Mouse (Mus musculus): ENCODE measurements around the gene Gpr37l1.

The Gpr37l1 gene

GRCm38 (mm10) chr1:135148476-135148875 lies 19.0 kb downstream of the Gpr37l1 start:
- no peak for DNase-seq (ENCODE audit: low read depth in 2 of 2, low spot score in 2 of 2)

- DNase-seq (ENCODE audit: low read depth in 2 of 2, low spot score in 2 of 2) = no peak
Measured at GRCm38 (mm10) chr1:135147702-135148058, 19.8 kb downstream of the Gpr37l1 start.

- peak; percentile 38 to 46 for DNase-seq (ENCODE audit: low read depth in 2 of 2, low spot score in 2 of 2)
Measured at GRCm38 (mm10) chr1:135146946-135147701, 20.4 kb downstream of the Gpr37l1 start.

- peak; percentile 59 to 61 for DNase-seq (ENCODE audit: low read depth in 2 of 2, low spot score in 2 of 2)
Measured at GRCm38 (mm10) chr1:135146077-135146945, 21.2 kb downstream of the Gpr37l1 start, which contains the start of gene Arl8a. TSS of gene Arl8a (plus strand) at chr1:135146824.

- no peak for DNase-seq (ENCODE audit: low read depth in 2 of 2, low spot score in 2 of 2)
Measured at GRCm38 (mm10) chr1:135143940-135144339, 23.5 kb downstream of the Gpr37l1 start.

- no peak for DNase-seq (ENCODE audit: low read depth in 2 of 2, low spot score in 2 of 2)
Measured at GRCm38 (mm10) chr1:135142452-135142851, 25.0 kb downstream of the Gpr37l1 start.

- DNase-seq (ENCODE audit: low read depth in 2 of 2, low spot score in 2 of 2) = no peak
Measured at GRCm38 (mm10) chr1:135139906-135140305, 27.6 kb downstream of the Gpr37l1 start.

- DNase-seq (ENCODE audit: low read depth in 2 of 2, low spot score in 2 of 2) = peak; percentile 63 to 65
Measured at GRCm38 (mm10) chr1:135136500-135136899, 31.0 kb downstream of the Gpr37l1 start.

GRCm38 (mm10) chr1:135135111-135135787 lies 32.2 kb downstream of the Gpr37l1 start:
- DNase-seq (ENCODE audit: low read depth in 2 of 2, low spot score in 2 of 2) = no peak

- DNase-seq (ENCODE audit: low read depth in 2 of 2, low spot score in 2 of 2) = peak in 1 of 2 experiments; percentile 41
Measured at GRCm38 (mm10) chr1:135133678-135134435, 33.6 kb downstream of the Gpr37l1 start.

- peak; percentile 41 to 47 for DNase-seq (ENCODE audit: low read depth in 2 of 2, low spot score in 2 of 2)
Measured at GRCm38 (mm10) chr1:135132893-135133369, 34.5 kb downstream of the Gpr37l1 start.

- DNase-seq (ENCODE audit: low read depth in 2 of 2, low spot score in 2 of 2) = peak; percentile 88 to 93
Measured at GRCm38 (mm10) chr1:135132473-135132872, 35.0 kb downstream of the Gpr37l1 start, which contains the start of gene Ptpn7. TSS of gene Ptpn7 (plus strand) at chr1:135132700.

GRCm38 (mm10) chr1:135131560-135131959 lies 35.9 kb downstream of the Gpr37l1 start:
- no peak for DNase-seq (ENCODE audit: low read depth in 2 of 2, low spot score in 2 of 2)

GRCm38 (mm10) chr1:135131034-135131433 lies 36.4 kb downstream of the Gpr37l1 start:
- peak in 1 of 2 experiments; percentile 31 for DNase-seq (ENCODE audit: low read depth in 2 of 2, low spot score in 2 of 2)

GRCm38 (mm10) chr1:135130376-135131018 lies 37.0 kb downstream of the Gpr37l1 start:
- no peak for DNase-seq (ENCODE audit: low read depth in 2 of 2, low spot score in 2 of 2)

GRCm38 (mm10) chr1:135129543-135130183 lies 37.8 kb downstream of the Gpr37l1 start:
- no peak for DNase-seq (ENCODE audit: low read depth in 2 of 2, low spot score in 2 of 2)

- no peak for DNase-seq (ENCODE audit: low read depth in 2 of 2, low spot score in 2 of 2)
Measured at GRCm38 (mm10) chr1:135128986-135129385, 38.5 kb downstream of the Gpr37l1 start.

GRCm38 (mm10) chr1:135128011-135128441 lies 39.5 kb downstream of the Gpr37l1 start:
- DNase-seq (ENCODE audit: low read depth in 2 of 2, low spot score in 2 of 2) = no peak

GRCm38 (mm10) chr1:135126443-135127027 lies 40.9 kb downstream of the Gpr37l1 start:
- DNase-seq (ENCODE audit: low read depth in 2 of 2, low spot score in 2 of 2) = no peak
